In the genomic region with DNA sequence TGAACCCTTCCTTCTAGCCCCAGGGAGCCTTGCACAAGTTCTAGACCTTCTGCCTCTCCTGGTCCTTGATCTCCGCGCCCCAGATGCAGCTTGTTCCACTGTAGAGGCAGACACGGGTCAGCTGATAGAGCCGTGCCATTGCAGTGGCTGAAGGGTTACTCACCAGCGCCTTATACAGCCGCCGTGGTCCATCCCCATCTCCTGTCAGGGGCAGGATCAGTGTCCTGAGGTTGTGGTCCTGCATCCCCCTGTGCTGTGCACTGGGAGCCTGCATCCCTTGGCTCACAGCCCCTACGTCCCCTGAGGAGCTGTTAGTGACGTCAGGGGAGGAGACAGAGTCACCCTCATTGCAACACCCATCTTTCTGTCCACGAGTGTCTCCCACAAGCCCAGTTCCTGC, we compare ENCODE assay signal across 8 mouse cellular contexts. TPM values are rescaled to one million over a fixed set of nuclear protein-coding genes. Genes with fewer than 3 reads are reported as not detected.
DNase-seq lines count a peak whose midpoint lies in the region; ATAC-seq and TF ChIP-seq lines count a peak whose summit lies in the region.

No protein-coding gene starts in this region.

- H3K9ac ChIP-seq in heart, adult 2 months (ENCODE audit: low read depth, low read length), result peak overlapping the region; percentile 35
- H3K9ac ChIP-seq in midbrain, embryonic 12.5 days (replicated peaks), result no peak overlapping the region
- H3K9ac ChIP-seq in midbrain, embryonic 15.5 days, result no peak overlapping the region
- no peak overlapping the region for H3K9ac ChIP-seq in intestine, embryonic 14.5 days (ENCODE audit: low read length)

- WGBS in heart, adult 2 months, result 27% methylated on average over 10 of the region's 10 CpGs
- 80% methylated on average over 10 of the region's 10 CpGs for WGBS in midbrain, embryonic 12.5 days
- 76% methylated on average over 10 of the region's 10 CpGs for WGBS in midbrain, embryonic 15.5 days
- 64% methylated on average over 10 of the region's 10 CpGs for WGBS in intestine, embryonic 14.5 days
- 26% methylated on average over 10 of the region's 10 CpGs for WGBS in olfactory bulb, adult 2 months

- TF ChIP-seq EP300 in heart, adult 2 months (IDR thresholded peaks at IDR 0.05; ENCODE audit: insufficient read depth, low read depth, low read length), result no peak

- no peak for TF ChIP-seq CTCF in heart, adult 2 months (IDR thresholded peaks at IDR 0.05)
- no peak for TF ChIP-seq CTCF in olfactory bulb, adult 2 months (IDR thresholded peaks at IDR 0.05; ENCODE audit: insufficient read depth, low read depth, low read length)

- H3K4me2 ChIP-seq in midbrain, embryonic 12.5 days (replicated peaks), result no peak overlapping the region
- no peak overlapping the region for H3K4me2 ChIP-seq in midbrain, embryonic 15.5 days
- no peak overlapping the region for H3K4me2 ChIP-seq in intestine, embryonic 14.5 days (ENCODE audit: low read length)

- H3K9me3 ChIP-seq in midbrain, embryonic 12.5 days, result no peaks in the 10 kb centered on the region
- H3K9me3 ChIP-seq in midbrain, embryonic 15.5 days, result no peaks in the 10 kb centered on the region
- no peaks in the 10 kb centered on the region for H3K9me3 ChIP-seq in intestine, embryonic 14.5 days (ENCODE audit: control insufficient read depth, low read length)

- peaks cover 7% of the 10 kb centered on the region for H3K79me2 ChIP-seq in heart, adult 2 months (replicated peaks; ENCODE audit: control insufficient read depth, insufficient read depth, low read length)

- no peak for TF ChIP-seq POLR2A in heart, adult 2 months (IDR thresholded peaks at IDR 0.05; ENCODE audit: insufficient read depth, low read depth, low read length)
- no peak for TF ChIP-seq POLR2A in olfactory bulb, adult 2 months (IDR thresholded peaks at IDR 0.05; ENCODE audit: insufficient read depth, low read depth, low read length)

- no peaks in the 10 kb centered on the region for H3K36me3 ChIP-seq in heart, adult 2 months (ENCODE audit: control insufficient read depth, insufficient read depth, low read length)
- peaks cover 27% of the 10 kb centered on the region for H3K36me3 ChIP-seq in midbrain, embryonic 12.5 days
- H3K36me3 ChIP-seq in midbrain, embryonic 15.5 days (replicated peaks), result peaks cover 21% of the 10 kb centered on the region
- H3K36me3 ChIP-seq in intestine, embryonic 14.5 days (ENCODE audit: control insufficient read depth, insufficient read depth, low read length), result peaks cover 27% of the 10 kb centered on the region

- intact Hi-C loops in heart, adult 2 months (cut with DNase I), result no loop called here

- H3K27me3 ChIP-seq in heart, adult 2 months (ENCODE audit: control insufficient read depth, insufficient read depth, low read length), result no peaks in the 10 kb centered on the region
- H3K27me3 ChIP-seq in midbrain, embryonic 12.5 days, result no peaks in the 10 kb centered on the region
- no peaks in the 10 kb centered on the region for H3K27me3 ChIP-seq in midbrain, embryonic 15.5 days (replicated peaks)
- no peaks in the 10 kb centered on the region for H3K27me3 ChIP-seq in intestine, embryonic 14.5 days (replicated peaks; ENCODE audit: control insufficient read depth, insufficient read depth, low read length)

- peak overlapping the region; percentile 60 for H3K27ac ChIP-seq in heart, adult 2 months
- H3K27ac ChIP-seq in midbrain, embryonic 12.5 days (replicated peaks), result 0 out of 2 replicates have a peak overlapping the region, but pooled peaks have one; percentile 3
- no peak overlapping the region for H3K27ac ChIP-seq in midbrain, embryonic 15.5 days
- H3K27ac ChIP-seq in intestine, embryonic 14.5 days (ENCODE audit: low read depth), result peak overlapping the region; percentile 24; the same call in 1 of the 2 replicates
- H3K27ac ChIP-seq in olfactory bulb, adult 2 months (ENCODE audit: insufficient read depth, low read depth, low read length), result peak overlapping the region; percentile 99

- DNase-seq in heart, adult 2 months, result peak in 1 of 2 experiments; percentile 40
- no peak for DNase-seq in heart, postnatal 4 days
- DNase-seq in intestine, embryonic 14.5 days (ENCODE audit: low spot score), result no peak
- no peak for DNase-seq in adipocyte (ENCODE audit: low spot score)
- no peak for DNase-seq in frontal cortex, postnatal 25 days (ENCODE audit: low spot score in 2 of 2)

- peaks cover 47% of the 10 kb centered on the region for H3K4me1 ChIP-seq in heart, adult 2 months (ENCODE audit: control insufficient read depth, insufficient read depth, low read length)
- H3K4me1 ChIP-seq in midbrain, embryonic 12.5 days, result peaks cover 23% of the 10 kb centered on the region; the same call in 1 of the 2 replicates
- H3K4me1 ChIP-seq in midbrain, embryonic 15.5 days, result peaks cover 15% of the 10 kb centered on the region
- peaks cover 28% of the 10 kb centered on the region for H3K4me1 ChIP-seq in intestine, embryonic 14.5 days (replicated peaks; ENCODE audit: control insufficient read depth, insufficient read depth, low read length)
- H3K4me1 ChIP-seq in olfactory bulb, adult 2 months (ENCODE audit: control insufficient read depth, insufficient read depth, low read length), result peaks cover 68% of the 10 kb centered on the region

- H3K4me3 ChIP-seq in heart, adult 2 months, result peak overlapping the region; percentile 23
- no peak overlapping the region for H3K4me3 ChIP-seq in midbrain, embryonic 12.5 days
- no peak overlapping the region for H3K4me3 ChIP-seq in midbrain, embryonic 15.5 days
- H3K4me3 ChIP-seq in intestine, embryonic 14.5 days (ENCODE audit: low read depth, low read length), result no peak overlapping the region
- H3K4me3 ChIP-seq in olfactory bulb, adult 2 months (ENCODE audit: insufficient read depth, low read depth, low read length), result peak overlapping the region; percentile 37

- ATAC-seq in midbrain, embryonic 12.5 days (ENCODE audit: low FRiP score, low read depth), result no peak
- no peak for ATAC-seq in midbrain, embryonic 15.5 days (replicated peaks)
- ATAC-seq in intestine, embryonic 14.5 days (replicated peaks; ENCODE audit: low FRiP score, low TSS enrichment, low read depth), result no peak

RNA-seq across cellular contexts. Expression of gene Pip5k1c, which starts 10.5 kb away (rescaled TPM):
- total RNA-seq in heart, adult 2 months (2021), result 10 to 100 TPM; 27.0 to 28.0 TPM
- 37.5 and 44.2 TPM in 2 replicates for polyA plus RNA-seq in heart, adult 2 months (2012; rRNA removed)
- total RNA-seq in heart, postnatal 4 days (2021), result 10 to 100 TPM; 52.0 to 55.4 TPM
- polyA plus RNA-seq in midbrain, embryonic 12.5 days (2016; fragmentation: Nextera tagmentation; extraction: Ambion mirVana), result 89.9 and 92.6 TPM in 2 replicates
- 154 and 159 TPM in 2 replicates for polyA plus RNA-seq in midbrain, embryonic 15.5 days (2015; fragmentation: Nextera tagmentation; extraction: Ambion mirVana)
- polyA plus RNA-seq in intestine, embryonic 14.5 days (2014; fragmentation: Nextera tagmentation; extraction: Ambion mirVana), result 57.3 and 57.5 TPM in 2 replicates
- polyA plus RNA-seq in olfactory bulb, adult 2 months (2012; ENCODE audit: insufficient read depth, insufficient read length, low replicate concordance, missing spikeins), result 935 TPM in 1 of 2 replicates, not detected in the other

RNA-seq across cellular contexts. Expression of gene Tjp3, which starts 11.9 kb away (rescaled TPM):
- not detected for total RNA-seq in heart, adult 2 months (2021)
- polyA plus RNA-seq in heart, adult 2 months (2012; rRNA removed), result 0.12 and 0.78 TPM in 2 replicates
- under 1 TPM in 1 of 2 experiments, not detected in 1; 0.50 TPM for total RNA-seq in heart, postnatal 4 days (2021)
- 6.6 and 7.5 TPM in 2 replicates for polyA plus RNA-seq in midbrain, embryonic 12.5 days (2016; fragmentation: Nextera tagmentation; extraction: Ambion mirVana)
- polyA plus RNA-seq in midbrain, embryonic 15.5 days (2015; fragmentation: Nextera tagmentation; extraction: Ambion mirVana), result 6.9 and 8.0 TPM in 2 replicates
- polyA plus RNA-seq in intestine, embryonic 14.5 days (2014; fragmentation: Nextera tagmentation; extraction: Ambion mirVana), result 35.1 and 44.4 TPM in 2 replicates
- not detected in 2 replicates for polyA plus RNA-seq in olfactory bulb, adult 2 months (2012; ENCODE audit: insufficient read depth, insufficient read length, low replicate concordance, missing spikeins)

RNA-seq across cellular contexts. Expression of gene Cactin, which starts 17.6 kb away (rescaled TPM):
- total RNA-seq in heart, adult 2 months (2021), result 10 to 100 TPM; 16.1 to 18.0 TPM
- polyA plus RNA-seq in heart, adult 2 months (2012; rRNA removed), result 15.4 and 18.0 TPM in 2 replicates
- 10 to 100 TPM; 20.7 to 21.0 TPM for total RNA-seq in heart, postnatal 4 days (2021)
- 58.8 and 60.5 TPM in 2 replicates for polyA plus RNA-seq in midbrain, embryonic 12.5 days (2016; fragmentation: Nextera tagmentation; extraction: Ambion mirVana)
- polyA plus RNA-seq in midbrain, embryonic 15.5 days (2015; fragmentation: Nextera tagmentation; extraction: Ambion mirVana), result 35.8 and 38.3 TPM in 2 replicates
- polyA plus RNA-seq in intestine, embryonic 14.5 days (2014; fragmentation: Nextera tagmentation; extraction: Ambion mirVana), result 26.0 and 27.7 TPM in 2 replicates
- polyA plus RNA-seq in olfactory bulb, adult 2 months (2012; ENCODE audit: insufficient read depth, insufficient read length, low replicate concordance, missing spikeins), result not detected in 2 replicates

RNA-seq across cellular contexts. Expression of gene Tbxa2r, which starts 25.3 kb away (rescaled TPM):
- 1 to 10 TPM; 3.8 to 4.1 TPM for total RNA-seq in heart, adult 2 months (2021)
- 7.1 and 8.7 TPM in 2 replicates for polyA plus RNA-seq in heart, adult 2 months (2012; rRNA removed)
- 1 to 10 TPM; 5.5 to 5.6 TPM for total RNA-seq in heart, postnatal 4 days (2021)
- polyA plus RNA-seq in midbrain, embryonic 12.5 days (2016; fragmentation: Nextera tagmentation; extraction: Ambion mirVana), result 3.7 and 4.4 TPM in 2 replicates
- 5.7 and 6.2 TPM in 2 replicates for polyA plus RNA-seq in midbrain, embryonic 15.5 days (2015; fragmentation: Nextera tagmentation; extraction: Ambion mirVana)
- 22.3 and 23.6 TPM in 2 replicates for polyA plus RNA-seq in intestine, embryonic 14.5 days (2014; fragmentation: Nextera tagmentation; extraction: Ambion mirVana)
- polyA plus RNA-seq in olfactory bulb, adult 2 months (2012; ENCODE audit: insufficient read depth, insufficient read length, low replicate concordance, missing spikeins), result not detected in 2 replicates

RNA-seq across cellular contexts. Expression of gene Apba3, which starts 36.5 kb away (rescaled TPM):
- total RNA-seq in heart, adult 2 months (2021), result 100 to 1,000 TPM; 111 to 123 TPM
- 151 TPM in 2 replicates for polyA plus RNA-seq in heart, adult 2 months (2012; rRNA removed)
- 10 to 100 TPM; 49.0 to 53.0 TPM for total RNA-seq in heart, postnatal 4 days (2021)
- polyA plus RNA-seq in midbrain, embryonic 12.5 days (2016; fragmentation: Nextera tagmentation; extraction: Ambion mirVana), result 34.8 and 36.1 TPM in 2 replicates
- 36.4 and 38.5 TPM in 2 replicates for polyA plus RNA-seq in midbrain, embryonic 15.5 days (2015; fragmentation: Nextera tagmentation; extraction: Ambion mirVana)
- polyA plus RNA-seq in intestine, embryonic 14.5 days (2014; fragmentation: Nextera tagmentation; extraction: Ambion mirVana), result 51.0 and 51.7 TPM in 2 replicates
- polyA plus RNA-seq in olfactory bulb, adult 2 months (2012; ENCODE audit: insufficient read depth, insufficient read length, low replicate concordance, missing spikeins), result not detected in 2 replicates

Comparison
In these comparisons a context has a peak if more than half of its experiments do, and no peak if none do; other contexts are left out.
1. H3K4me3 ChIP-seq: peak in heart, adult 2 months (single experiment) and olfactory bulb, adult 2 months (single experiment); none in midbrain, embryonic 12.5 days (single experiment), midbrain, embryonic 15.5 days (single experiment) and intestine, embryonic 14.5 days (single experiment).